Mouse (Mus musculus) stomach, postnatal 0 days (tissue): ENCODE data around the gene Prkag2. TPM values are rescaled to one million over a fixed set of nuclear protein-coding genes. Genes with fewer than 3 reads are reported as not detected.

ENCODE experiments used
- ATAC-seq: fragments of 200-750 bp; cut with Nextera tagmentation; 2 replicates; pipeline ENCODE4 v1.8.0; 2017; ENCODE audit not compliant: low FRiP score, low TSS enrichment
- DNase-seq: peaks from one replicate; pipeline ENCODE4 v3.0.0-alpha.2; 2016; ENCODE audit warnings: low spot score
- H3K27ac ChIP-seq: fragments of 300-500 bp; sonication (generic); replicated peaks from 2 replicates; pipeline ENCODE4 v1.5.1; 2014; ENCODE audit warnings: mild to moderate bottlenecking, control low read depth
- H3K27me3 ChIP-seq: fragments of 300-500 bp; sonication (generic); 2 replicates; pipeline ENCODE4 v1.6.1; 2014; ENCODE audit warnings: low read length; ENCODE audit not compliant: control insufficient read depth, insufficient read depth
- H3K36me3 ChIP-seq: fragments of 300-500 bp; sonication (generic); 2 replicates; pipeline ENCODE4 v1.6.1; 2014; ENCODE audit warnings: low read length, mixed read lengths; ENCODE audit not compliant: control insufficient read depth, insufficient read depth
- H3K4me1 ChIP-seq: fragments of 300-500 bp; sonication (generic); replicated peaks from 2 replicates; pipeline ENCODE4 v1.6.1; 2014; ENCODE audit warnings: antibody characterized with exemption; ENCODE audit not compliant: control insufficient read depth, insufficient read depth
- H3K4me2 ChIP-seq: fragments of 300-500 bp; sonication (generic); replicated peaks from 2 replicates; pipeline ENCODE4 v1.6.1; 2014; ENCODE audit warnings: low read depth, mild to moderate bottlenecking, control low read depth, moderate library complexity
- H3K4me3 ChIP-seq: fragments of 300-500 bp; sonication (generic); 2 replicates; pipeline ENCODE4 v1.5.1; 2014; ENCODE audit warnings: low read depth, low read length, control low read depth
- H3K9ac ChIP-seq: fragments of 300-500 bp; sonication (generic); 2 replicates; pipeline ENCODE4 v1.6.1; 2014; ENCODE audit warnings: mild to moderate bottlenecking, low read length, control low read depth, mixed read lengths
- H3K9me3 ChIP-seq: fragments of 300-500 bp; sonication (generic); 2 replicates; pipeline ENCODE4 v1.6.1; 2016; ENCODE audit warnings: low read length; ENCODE audit not compliant: control insufficient read depth
- CTCF ChIP-seq: IDR thresholded peaks from 2 replicates; pipeline ENCODE4 v1.5.1; 2016; ENCODE audit warnings: antibody characterized with exemption, low read depth, mild to moderate bottlenecking, moderate library complexity
- EP300 ChIP-seq: optimal IDR thresholded peaks from 2 replicates; pipeline ENCODE3; 2016; ENCODE audit warnings: antibody characterized with exemption
- WGBS: fragments of 180-500 bp; shearing (Covaris S2); extraction: QIAGEN DNeasy Blood & Tissue Kit; methylation state at CpG from one replicate; pipeline ENCODE4 v1.1.7; 2014; 5-methylcytosine and 5-hydroxymethylcytosine counted together
- polyA plus RNA-seq: library from polyadenylated mRNA; unstranded; fragments of >200 nt; fragmentation: Nextera tagmentation; extraction: Ambion mirVana; gene quantifications from 2 replicates; pipeline ENCODE4 v1.2.1, GENCODE M21; 2015

Prkag2 gene
- polyA plus RNA-seq, 1 experiment from 2014 or later = 33.9 TPM

DNA sequence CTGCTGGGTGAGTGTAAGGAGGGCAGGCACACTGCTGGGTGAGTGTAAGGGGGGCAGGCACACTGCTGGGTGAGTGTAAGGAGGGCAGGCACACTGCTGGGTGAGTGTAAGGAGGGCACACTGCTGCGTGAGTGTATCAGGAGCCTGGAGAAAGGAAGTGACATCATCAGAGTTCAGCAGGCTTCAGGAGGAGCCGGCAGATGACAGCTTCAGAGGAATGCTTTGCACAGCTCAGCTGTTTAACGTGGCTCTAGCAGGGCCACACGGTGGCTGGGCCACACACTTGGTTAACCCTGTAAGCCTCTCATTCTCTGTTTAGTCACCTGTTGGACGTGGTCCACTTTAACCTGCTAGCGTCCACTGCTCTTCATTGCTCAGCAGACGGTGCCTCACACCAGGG lies 16.6 kb downstream of the Prkag2 start:
- H3K9me3 ChIP-seq = no peaks in the 10 kb centered on the region
- no peak overlapping the region for H3K9ac ChIP-seq
- no peaks in the 10 kb centered on the region for H3K27me3 ChIP-seq
- H3K27ac ChIP-seq = no peak overlapping the region
- no peak for TF ChIP-seq EP300
- no peak for TF ChIP-seq CTCF
- H3K36me3 ChIP-seq = no peaks in the 10 kb centered on the region
- H3K4me1 ChIP-seq = 0 out of 2 replicates have a peak, but pooled peaks cover 2% of the 10 kb centered on the region
- WGBS = 47% methylated on average over 7 of the region's 7 CpGs
- DNase-seq = no peak
- H3K4me2 ChIP-seq = no peak overlapping the region
- no peak overlapping the region for H3K4me3 ChIP-seq
- ATAC-seq = no peak

DNA sequence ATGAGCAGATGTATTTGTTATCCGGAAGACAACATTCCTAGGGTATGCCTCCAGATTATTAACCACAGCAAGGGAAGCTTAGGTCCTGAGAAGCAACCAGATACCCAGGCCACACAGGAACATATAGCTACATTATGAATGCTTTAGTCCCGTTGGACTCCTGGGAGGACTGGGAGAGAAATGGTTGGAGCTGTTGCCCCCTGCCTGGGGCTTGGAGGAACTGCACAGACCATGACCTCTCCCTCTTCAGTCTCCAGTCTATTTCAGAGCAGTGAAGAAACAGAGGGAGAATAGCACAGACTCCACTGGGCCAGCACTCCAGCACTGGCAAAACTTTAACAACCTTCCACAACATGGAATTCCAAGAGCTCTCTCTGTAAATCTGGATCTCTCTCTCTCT lies 17.9 kb downstream of the Prkag2 start:
- Histone ChIP-seq H3K27me3 (no peaks in the 10 kb centered on the region), H3K4me2 (no peak overlapping the region), H3K4me3 (no peak overlapping the region), H3K9ac (no peak overlapping the region), H3K36me3 (no peaks in the 10 kb centered on the region), H3K27ac (no peak overlapping the region), H3K4me1 (0 out of 2 replicates have a peak, but pooled peaks cover 2% of the 10 kb centered on the region), H3K9me3 (no peaks in the 10 kb centered on the region)
- ATAC-seq (peak; percentile 72), DNase-seq (peak; percentile 69)
- 38% methylated on average over 2 of the region's 2 CpGs for WGBS
- TF ChIP-seq CTCF (peak; percentile 85), EP300 (no peak)

DNA sequence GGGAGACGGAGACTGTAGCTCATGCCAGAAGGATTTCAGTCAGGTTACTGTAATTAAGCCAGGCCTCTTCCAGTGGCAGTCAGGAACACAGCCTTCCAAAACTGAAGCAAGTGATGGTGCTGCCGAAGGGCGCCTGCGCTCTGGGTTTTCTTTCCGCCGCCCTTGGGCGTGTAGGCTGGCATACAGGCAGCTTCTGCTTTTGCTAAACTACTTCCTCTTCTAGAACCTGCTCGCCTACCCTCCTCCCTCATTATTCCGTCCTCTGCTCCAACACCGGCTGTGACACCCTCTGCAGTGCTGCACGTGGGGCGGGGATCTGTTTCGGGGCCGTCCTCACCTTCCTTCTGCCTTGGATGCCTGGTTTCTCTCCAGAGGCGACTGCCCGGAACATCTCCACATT lies 18.9 kb downstream of the Prkag2 start:
- no peaks in the 10 kb centered on the region for H3K9me3 ChIP-seq
- H3K27me3 ChIP-seq = no peaks in the 10 kb centered on the region
- H3K27ac ChIP-seq = peak overlapping the region; percentile 45; the same call in 1 of the 2 replicates
- DNase-seq = peak; percentile 55
- ATAC-seq = peak; percentile 66
- H3K4me2 ChIP-seq = no peak overlapping the region
- 0 out of 2 replicates have a peak, but pooled peaks cover 2% of the 10 kb centered on the region for H3K4me1 ChIP-seq
- TF ChIP-seq EP300 (no peak), CTCF (no peak)
- 71% methylated on average over 16 of the region's 16 CpGs for WGBS
- no peaks in the 10 kb centered on the region for H3K36me3 ChIP-seq
- H3K4me3 ChIP-seq = no peak overlapping the region
- no peak overlapping the region for H3K9ac ChIP-seq

DNA sequence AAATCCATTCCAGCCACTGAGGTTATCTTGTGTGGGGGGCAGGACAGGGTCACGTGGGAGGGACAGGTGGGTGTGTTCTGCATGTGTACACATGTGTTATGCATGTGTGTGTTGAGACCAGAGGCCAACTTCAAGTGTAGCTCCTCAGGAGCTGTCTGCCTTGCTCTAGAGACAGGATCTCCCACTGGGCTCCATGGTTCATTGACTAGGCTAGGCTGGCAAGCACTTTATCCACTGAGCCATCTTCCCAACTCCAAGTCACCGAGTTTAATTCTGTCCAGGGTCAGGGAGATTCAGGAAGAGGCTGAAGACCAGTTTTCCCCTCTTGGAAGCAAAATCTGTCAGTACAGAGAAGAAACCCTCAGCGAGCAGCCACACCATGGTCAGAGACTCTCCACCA lies 19.4 kb downstream of the Prkag2 start:
- H3K9ac ChIP-seq = no peak overlapping the region
- ATAC-seq (no peak), DNase-seq (no peak)
- H3K4me2 ChIP-seq = no peak overlapping the region
- no peaks in the 10 kb centered on the region for H3K36me3 ChIP-seq
- TF ChIP-seq EP300 (no peak), CTCF (no peak)
- no peak overlapping the region for H3K4me3 ChIP-seq
- H3K27ac ChIP-seq = peak overlapping the region; percentile 45; the same call in 1 of the 2 replicates
- H3K4me1 ChIP-seq = no peaks in the 10 kb centered on the region
- WGBS = 73% methylated on average over 3 of the region's 3 CpGs
- no peaks in the 10 kb centered on the region for H3K27me3 ChIP-seq
- H3K9me3 ChIP-seq = no peaks in the 10 kb centered on the region

DNA sequence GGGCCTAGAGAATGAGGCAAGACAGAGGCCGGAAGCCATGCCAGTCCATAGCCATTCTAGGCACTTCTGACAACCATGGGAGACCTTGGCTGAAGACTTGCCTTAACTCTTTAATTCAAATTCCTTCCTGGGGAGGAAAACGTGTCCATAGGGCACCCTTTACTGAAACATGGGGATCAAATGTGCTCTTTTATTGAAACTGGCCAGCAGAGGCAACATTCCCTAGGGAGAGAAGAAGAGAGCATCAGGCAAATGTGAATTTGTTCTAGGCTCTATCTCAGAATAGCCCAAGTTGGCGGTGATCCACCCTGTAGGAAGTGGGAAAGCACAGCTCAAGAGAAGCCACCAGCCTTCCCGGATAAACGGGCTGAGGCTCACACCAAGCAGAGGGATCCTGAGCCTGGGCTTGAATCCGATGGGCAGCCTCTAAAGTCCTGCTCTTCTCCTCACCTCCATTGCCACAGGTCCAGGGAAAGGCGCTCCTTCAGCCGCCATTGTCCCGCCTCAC lies 19.9 kb downstream of the Prkag2 start:
- TF ChIP-seq CTCF (no peak), EP300 (no peak)
- Histone ChIP-seq H3K4me1 (no peaks in the 10 kb centered on the region), H3K27me3 (no peaks in the 10 kb centered on the region), H3K9ac (no peak overlapping the region), H3K27ac (no peak overlapping the region), H3K4me2 (no peak overlapping the region), H3K9me3 (no peaks in the 10 kb centered on the region), H3K36me3 (no peaks in the 10 kb centered on the region), H3K4me3 (no peak overlapping the region)
- DNase-seq (no peak), ATAC-seq (no peak)
- WGBS = 91% methylated on average over 9 of the region's 9 CpGs

DNA sequence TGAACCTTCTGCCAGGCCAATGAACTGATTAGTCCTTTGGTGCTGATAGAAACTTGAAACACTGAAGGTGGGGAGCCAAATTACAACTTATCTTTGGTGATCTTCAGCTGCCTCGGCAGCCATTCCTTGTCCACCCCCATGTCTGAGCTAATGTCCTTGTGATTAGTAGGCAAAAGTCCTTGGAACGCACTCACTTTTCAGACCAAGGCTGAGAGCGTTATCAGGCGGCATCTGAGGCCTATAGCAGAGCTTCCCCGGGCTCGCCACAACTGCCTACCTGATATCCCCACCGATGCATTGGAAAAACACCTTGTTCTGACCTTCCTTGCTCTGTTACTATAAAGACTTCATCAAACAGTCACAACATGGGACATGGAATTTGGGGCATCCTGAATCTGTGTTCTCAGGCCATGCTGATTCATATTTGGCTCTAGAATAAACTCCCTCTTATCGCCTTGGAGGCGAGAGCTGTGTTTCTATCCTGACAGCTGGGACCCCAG lies 20.6 kb downstream of the Prkag2 start:
- H3K9me3 ChIP-seq = no peaks in the 10 kb centered on the region
- no peak overlapping the region for H3K27ac ChIP-seq
- WGBS = 89% methylated on average over 9 of the region's 9 CpGs
- H3K9ac ChIP-seq = no peak overlapping the region
- H3K27me3 ChIP-seq = no peaks in the 10 kb centered on the region
- H3K4me2 ChIP-seq = no peak overlapping the region
- H3K36me3 ChIP-seq = no peaks in the 10 kb centered on the region
- no peak for ATAC-seq
- DNase-seq = no peak
- no peak overlapping the region for H3K4me3 ChIP-seq
- TF ChIP-seq EP300 = no peak
- TF ChIP-seq CTCF = no peak
- no peaks in the 10 kb centered on the region for H3K4me1 ChIP-seq
